Mouse (Mus musculus) stomach, postnatal 0 days (tissue): ENCODE measurements around the gene Gucd1. TPM values are rescaled to one million over a fixed set of nuclear protein-coding genes. Genes with fewer than 3 reads are reported as not detected.

Experiments
- ATAC-seq: fragments of 200-750 bp; cut with Nextera tagmentation; 2 replicates; pipeline ENCODE4 v1.8.0; 2017; ENCODE audit not compliant: low FRiP score, low TSS enrichment
- DNase-seq: peaks from one replicate; pipeline ENCODE4 v3.0.0-alpha.2; 2016; ENCODE audit warnings: low spot score
- H3K27ac ChIP-seq: fragments of 300-500 bp; sonication (generic); replicated peaks from 2 replicates; pipeline ENCODE4 v1.5.1; 2014; ENCODE audit warnings: mild to moderate bottlenecking, control low read depth
- H3K27me3 ChIP-seq: fragments of 300-500 bp; sonication (generic); 2 replicates; pipeline ENCODE4 v1.6.1; 2014; ENCODE audit warnings: low read length; ENCODE audit not compliant: control insufficient read depth, insufficient read depth
- H3K36me3 ChIP-seq: fragments of 300-500 bp; sonication (generic); 2 replicates; pipeline ENCODE4 v1.6.1; 2014; ENCODE audit warnings: low read length, mixed read lengths; ENCODE audit not compliant: control insufficient read depth, insufficient read depth
- H3K4me1 ChIP-seq: fragments of 300-500 bp; sonication (generic); replicated peaks from 2 replicates; pipeline ENCODE4 v1.6.1; 2014; ENCODE audit warnings: antibody characterized with exemption; ENCODE audit not compliant: control insufficient read depth, insufficient read depth
- H3K4me2 ChIP-seq: fragments of 300-500 bp; sonication (generic); replicated peaks from 2 replicates; pipeline ENCODE4 v1.6.1; 2014; ENCODE audit warnings: low read depth, mild to moderate bottlenecking, control low read depth, moderate library complexity
- H3K4me3 ChIP-seq: fragments of 300-500 bp; sonication (generic); 2 replicates; pipeline ENCODE4 v1.5.1; 2014; ENCODE audit warnings: low read depth, low read length, control low read depth
- H3K9ac ChIP-seq: fragments of 300-500 bp; sonication (generic); 2 replicates; pipeline ENCODE4 v1.6.1; 2014; ENCODE audit warnings: mild to moderate bottlenecking, low read length, control low read depth, mixed read lengths
- H3K9me3 ChIP-seq: fragments of 300-500 bp; sonication (generic); 2 replicates; pipeline ENCODE4 v1.6.1; 2016; ENCODE audit warnings: low read length; ENCODE audit not compliant: control insufficient read depth
- CTCF ChIP-seq: IDR thresholded peaks from 2 replicates; pipeline ENCODE4 v1.5.1; 2016; ENCODE audit warnings: antibody characterized with exemption, low read depth, mild to moderate bottlenecking, moderate library complexity
- EP300 ChIP-seq: optimal IDR thresholded peaks from 2 replicates; pipeline ENCODE3; 2016; ENCODE audit warnings: antibody characterized with exemption
- WGBS: fragments of 180-500 bp; shearing (Covaris S2); extraction: QIAGEN DNeasy Blood & Tissue Kit; methylation state at CpG from one replicate; pipeline ENCODE4 v1.1.7; 2014; 5-methylcytosine and 5-hydroxymethylcytosine counted together
- polyA plus RNA-seq: library from polyadenylated mRNA; unstranded; fragments of >200 nt; fragmentation: Nextera tagmentation; extraction: Ambion mirVana; gene quantifications from 2 replicates; pipeline ENCODE4 v1.2.1, GENCODE M21; 2015

Gucd1 gene
- polyA plus RNA-seq, 1 experiment from 2014 or later = 14.6 TPM

- H3K4me3 ChIP-seq = no peak overlapping the region
- DNase-seq = no peak
- ATAC-seq = no peak
- H3K4me2 ChIP-seq = no peak overlapping the region
- no peaks in the 10 kb centered on the region for H3K27me3 ChIP-seq
- no peak overlapping the region for H3K9ac ChIP-seq
- TF ChIP-seq CTCF (no peak), EP300 (no peak)
- no peak overlapping the region for H3K27ac ChIP-seq
- no peaks in the 10 kb centered on the region for H3K9me3 ChIP-seq
- no peaks in the 10 kb centered on the region for H3K4me1 ChIP-seq
- peaks cover 18% of the 10 kb centered on the region for H3K36me3 ChIP-seq
- 94% methylated on average over 4 of the region's 4 CpGs for WGBS
These were observed 215.2 kb downstream of the Gucd1 start for GRCm38 (mm10) chr10:75302536-75302935.

GRCm38 (mm10) chr10:75301937-75302336, 215.8 kb downstream of the Gucd1 start:
- WGBS = 87% methylated on average over 4 of the region's 4 CpGs
- no peak overlapping the region for H3K4me2 ChIP-seq
- H3K9me3 ChIP-seq = no peaks in the 10 kb centered on the region
- ATAC-seq (no peak), DNase-seq (no peak)
- no peak overlapping the region for H3K4me3 ChIP-seq
- peaks cover 13% of the 10 kb centered on the region for H3K36me3 ChIP-seq
- H3K9ac ChIP-seq = no peak overlapping the region
- no peak for TF ChIP-seq CTCF
- no peak for TF ChIP-seq EP300
- H3K4me1 ChIP-seq = no peaks in the 10 kb centered on the region
- H3K27me3 ChIP-seq = no peaks in the 10 kb centered on the region
- no peak overlapping the region for H3K27ac ChIP-seq

DNA sequence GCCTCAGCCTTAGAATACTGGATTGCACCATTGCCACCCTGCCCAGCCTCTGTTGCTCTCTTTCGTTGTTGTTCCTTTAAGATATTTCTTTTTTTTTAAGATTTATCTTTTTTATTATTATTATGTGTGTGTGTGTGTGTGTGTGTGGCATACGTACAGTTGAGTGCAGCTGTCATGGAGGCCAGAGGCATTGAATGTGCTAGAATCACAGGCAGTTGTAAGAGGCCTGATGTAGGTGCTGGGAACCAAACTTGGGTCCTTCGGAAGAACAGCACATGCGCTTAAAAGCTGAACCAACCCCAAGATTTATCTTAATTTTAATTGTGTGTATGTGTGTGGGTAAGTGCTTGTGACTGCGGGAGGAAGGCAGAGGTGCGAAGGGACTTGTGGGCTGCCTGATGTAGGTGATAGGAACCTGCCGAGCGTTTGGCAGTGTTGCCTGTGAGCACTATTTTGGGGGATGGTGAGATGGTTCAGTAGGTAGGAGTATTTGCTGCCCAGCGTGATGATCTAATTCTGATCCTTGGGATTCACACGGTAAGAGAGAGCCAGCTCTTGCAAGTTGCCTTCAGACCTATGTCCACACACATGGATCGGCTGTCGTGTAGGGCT, 216.5 kb downstream of the Gucd1 start:
- no peaks in the 10 kb centered on the region for H3K4me1 ChIP-seq
- no peak for ATAC-seq
- TF ChIP-seq EP300 (no peak), CTCF (no peak)
- H3K4me3 ChIP-seq = no peak overlapping the region
- H3K27ac ChIP-seq = no peak overlapping the region
- no peak overlapping the region for H3K9ac ChIP-seq
- H3K36me3 ChIP-seq = peaks cover 12% of the 10 kb centered on the region
- H3K9me3 ChIP-seq = no peaks in the 10 kb centered on the region
- no peak for DNase-seq
- 87% methylated on average over 12 of the region's 12 CpGs for WGBS
- H3K4me2 ChIP-seq = no peak overlapping the region
- H3K27me3 ChIP-seq = no peaks in the 10 kb centered on the region

Other genes with a start within 250 kb of the Gucd1 start
- 0.82 and 1.3 TPM in 2 replicates for gene Adora2a, start 201.1 kb downstream of the Gucd1 start, polyA plus RNA-seq
- 3.8 and 5.3 TPM in 2 replicates for gene Upb1, start 116.9 kb downstream of the Gucd1 start, polyA plus RNA-seq
- 70.2 and 70.3 TPM in 2 replicates for gene Snrpd3, start 421 bp downstream of the Gucd1 start, polyA plus RNA-seq
- gene Lrrc75b, start 42.4 kb upstream of the Gucd1 start, polyA plus RNA-seq = 0.73 and 0.93 TPM in 2 replicates
- 1.9 and 2.1 TPM in 2 replicates for gene Ggt1, start 43.6 kb upstream of the Gucd1 start, polyA plus RNA-seq
- 2.6 and 2.8 TPM in 2 replicates for gene Ggt5, start 71.4 kb upstream of the Gucd1 start, polyA plus RNA-seq
- gene Susd2, start 126.0 kb upstream of the Gucd1 start, polyA plus RNA-seq = 12.2 and 14.1 TPM in 2 replicates
- 13.9 and 14.7 TPM in 2 replicates for gene Cabin1, start 246.4 kb upstream of the Gucd1 start, polyA plus RNA-seq